Mouse (Mus musculus) megakaryocyte, embryonic 14.5 days (primary cell): ENCODE results near the gene Dixdc1. TPM values are rescaled to one million over a fixed set of nuclear protein-coding genes. Genes with fewer than 3 reads are reported as not detected.
A peak's percentile ranks its signal among the peaks of the same experiment; 100 is the strongest.

Experiments used
- H3K27me3 ChIP-seq: replicated peaks from 2 replicates; pipeline ENCODE3; 2012; ENCODE audit warnings: inconsistent platforms
- H3K36me3 ChIP-seq: replicated peaks from 2 replicates; pipeline ENCODE3; 2012; ENCODE audit warnings: low read length, inconsistent platforms, mixed read lengths
- H3K4me1 ChIP-seq: 2 replicates; pipeline ENCODE4 v1.6.1; 2012; ENCODE audit warnings: inconsistent platforms
- H3K4me3 ChIP-seq: replicated peaks from 2 replicates; pipeline ENCODE3; 2012; ENCODE audit warnings: moderate library complexity, mild to moderate bottlenecking, inconsistent platforms
- H3K9me3 ChIP-seq: 2 replicates; pipeline ENCODE4 v1.6.1; 2012; ENCODE audit warnings: inconsistent platforms
- FLI1 ChIP-seq: IDR thresholded peaks from 2 replicates; pipeline ENCODE4 v1.6.1; 2012; ENCODE audit warnings: low read length, inconsistent platforms, mixed read lengths
- GATA1 ChIP-seq: IDR thresholded peaks from 3 replicates; pipeline ENCODE4 v1.6.1; 2012; ENCODE audit warnings: mixed read lengths, low read length, inconsistent platforms, borderline replicate concordance
- polyA plus RNA-seq: library from polyadenylated mRNA; stranded (reverse); fragments of >175 nt; gene quantifications from 2 replicates; pipeline ENCODE4 v1.2.3, GENCODE M21; 2012; ENCODE audit warnings: low replicate concordance; ENCODE audit not compliant: insufficient read depth

The Dixdc1 gene
- polyA plus RNA-seq, 1 experiment: not detected

DNA sequence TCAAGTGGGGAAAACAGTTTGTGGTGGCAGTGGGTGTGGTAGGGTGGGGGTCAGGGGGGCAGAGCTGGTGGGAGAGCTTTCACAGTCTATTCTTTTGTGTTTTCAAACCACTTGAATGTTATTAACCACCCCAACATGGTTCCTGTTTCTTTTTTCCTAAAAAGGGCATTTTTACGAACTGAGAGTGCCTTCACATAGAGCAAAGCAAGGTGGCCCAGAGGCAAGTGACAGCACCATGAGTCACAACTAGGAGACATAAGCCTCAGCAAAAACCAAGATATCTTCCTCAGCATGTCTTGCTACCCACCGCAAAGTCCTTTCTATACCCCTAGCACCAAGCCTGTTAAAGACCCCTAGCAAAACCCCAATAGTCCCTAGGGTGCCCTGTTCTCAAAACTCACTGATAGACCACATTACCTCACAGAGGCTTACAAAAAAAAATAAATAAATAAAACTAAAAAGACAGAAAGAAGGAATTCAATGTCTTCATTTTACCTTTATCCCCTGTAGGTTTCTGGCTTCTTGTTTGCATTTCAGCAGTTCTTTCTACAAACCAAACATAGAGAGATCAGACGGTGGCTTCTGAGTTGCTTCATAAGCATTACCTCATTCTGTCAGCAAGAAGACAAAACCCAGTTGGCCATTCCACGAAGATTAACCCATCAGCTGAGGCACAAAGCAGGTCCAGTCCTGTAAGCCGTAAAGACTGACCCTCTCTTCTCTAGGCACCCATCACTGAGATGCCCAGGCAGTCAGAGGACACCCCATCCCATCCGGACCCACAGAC is 52.3 kb downstream of the Dixdc1 start:
- no peak overlapping the region for H3K4me3 ChIP-seq
- TF ChIP-seq GATA1 (no peak), FLI1 (no peak)
- no peaks in the 10 kb centered on the region for H3K36me3 ChIP-seq
- H3K4me1 ChIP-seq: peaks cover 3% of the 10 kb centered on the region; the same call in 1 of the 2 replicates
- peaks cover 28% of the 10 kb centered on the region for H3K27me3 ChIP-seq
- no peaks in the 10 kb centered on the region for H3K9me3 ChIP-seq

- H3K4me3 ChIP-seq: no peak overlapping the region
- H3K27me3 ChIP-seq: peaks cover 25% of the 10 kb centered on the region
- H3K9me3 ChIP-seq: no peaks in the 10 kb centered on the region
- H3K4me1 ChIP-seq: peaks cover 13% of the 10 kb centered on the region
- TF ChIP-seq GATA1 (no peak), FLI1 (no peak)
- no peaks in the 10 kb centered on the region for H3K36me3 ChIP-seq
These were observed 57.6 kb downstream of the Dixdc1 start for GRCm38 (mm10) chr9:50681727-50682126.

GRCm38 (mm10) chr9:50679406-50679805 is 59.9 kb downstream of the Dixdc1 start:
- no peaks in the 10 kb centered on the region for H3K36me3 ChIP-seq
- peaks cover 13% of the 10 kb centered on the region for H3K4me1 ChIP-seq
- no peak overlapping the region for H3K4me3 ChIP-seq
- H3K9me3 ChIP-seq: no peaks in the 10 kb centered on the region
- peaks cover 25% of the 10 kb centered on the region for H3K27me3 ChIP-seq
- TF ChIP-seq FLI1 (no peak), GATA1 (no peak)

DNA sequence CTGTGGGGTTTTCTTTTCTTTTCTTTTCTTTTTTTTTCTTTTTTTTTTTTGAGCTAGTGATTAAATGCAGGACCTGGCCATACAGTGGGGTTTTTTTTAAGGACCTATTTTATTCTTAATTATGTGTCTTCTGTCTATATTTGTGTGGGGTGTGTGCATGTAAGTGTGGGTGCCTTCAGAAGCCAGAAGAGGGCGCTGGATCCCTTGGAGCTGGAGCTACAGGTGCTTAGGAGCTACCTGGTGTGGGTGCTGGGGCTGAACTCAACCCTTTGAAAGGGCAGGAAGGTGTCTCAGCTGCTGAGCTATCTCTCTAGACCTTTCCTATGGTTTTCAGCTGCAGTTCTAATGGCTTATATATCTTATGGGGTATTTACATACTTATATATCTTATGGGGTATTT is 64.5 kb downstream of the Dixdc1 start:
- no peaks in the 10 kb centered on the region for H3K4me1 ChIP-seq
- H3K9me3 ChIP-seq: no peaks in the 10 kb centered on the region
- peaks cover 13% of the 10 kb centered on the region for H3K27me3 ChIP-seq
- no peak for TF ChIP-seq FLI1
- TF ChIP-seq GATA1: no peak
- no peaks in the 10 kb centered on the region for H3K36me3 ChIP-seq
- H3K4me3 ChIP-seq: no peak overlapping the region

DNA sequence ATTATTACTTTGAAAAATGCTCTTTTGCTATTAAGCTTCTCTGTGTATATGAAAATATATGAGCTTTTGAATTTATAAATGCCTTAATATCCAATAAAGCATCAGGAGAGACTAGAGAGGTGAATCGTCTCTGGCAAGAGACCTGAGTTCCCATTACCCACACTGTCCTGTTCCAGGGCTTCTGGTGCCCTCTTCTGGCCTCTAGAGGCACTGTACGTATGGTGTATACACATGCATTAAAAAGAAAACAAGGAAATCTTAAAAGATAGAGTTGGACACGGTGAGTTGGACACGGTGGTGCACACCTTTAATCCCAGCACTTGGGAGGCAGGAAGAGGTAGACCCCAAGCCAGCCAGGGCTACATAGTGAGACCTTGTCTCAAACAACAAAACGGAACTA is 68.6 kb downstream of the Dixdc1 start:
- H3K9me3 ChIP-seq: no peaks in the 10 kb centered on the region
- H3K4me1 ChIP-seq: no peaks in the 10 kb centered on the region
- H3K27me3 ChIP-seq: peaks cover 11% of the 10 kb centered on the region
- no peaks in the 10 kb centered on the region for H3K36me3 ChIP-seq
- TF ChIP-seq FLI1: no peak
- no peak for TF ChIP-seq GATA1
- peak overlapping the region; percentile 72 for H3K4me3 ChIP-seq

- H3K4me3 ChIP-seq: no peak overlapping the region
- H3K36me3 ChIP-seq: no peaks in the 10 kb centered on the region
- peaks cover 18% of the 10 kb centered on the region for H3K27me3 ChIP-seq
- TF ChIP-seq FLI1 (no peak), GATA1 (no peak)
- no peaks in the 10 kb centered on the region for H3K9me3 ChIP-seq
- H3K4me1 ChIP-seq: no peaks in the 10 kb centered on the region
These were observed 71.5 kb downstream of the Dixdc1 start for GRCm38 (mm10) chr9:50667579-50668498.

GRCm38 (mm10) chr9:50666442-50666841 is 72.9 kb downstream of the Dixdc1 start:
- Histone ChIP-seq H3K4me3 (no peak overlapping the region), H3K4me1 (no peaks in the 10 kb centered on the region), H3K9me3 (no peaks in the 10 kb centered on the region), H3K36me3 (no peaks in the 10 kb centered on the region), H3K27me3 (peaks cover 18% of the 10 kb centered on the region)
- TF ChIP-seq FLI1: no peak
- no peak for TF ChIP-seq GATA1

GRCm38 (mm10) chr9:50664826-50665225 is 74.5 kb downstream of the Dixdc1 start:
- TF ChIP-seq GATA1 (no peak), FLI1 (no peak)
- no peaks in the 10 kb centered on the region for H3K36me3 ChIP-seq
- no peaks in the 10 kb centered on the region for H3K9me3 ChIP-seq
- peaks cover 8% of the 10 kb centered on the region for H3K4me1 ChIP-seq
- H3K4me3 ChIP-seq: no peak overlapping the region
- H3K27me3 ChIP-seq: peaks cover 18% of the 10 kb centered on the region

GRCm38 (mm10) chr9:50660431-50660830 is 78.9 kb downstream of the Dixdc1 start:
- no peaks in the 10 kb centered on the region for H3K9me3 ChIP-seq
- peaks cover 5% of the 10 kb centered on the region for H3K27me3 ChIP-seq
- H3K4me3 ChIP-seq: peak overlapping the region; percentile 99
- no peak for TF ChIP-seq FLI1
- no peak for TF ChIP-seq GATA1
- H3K36me3 ChIP-seq: peaks cover 21% of the 10 kb centered on the region
- H3K4me1 ChIP-seq: peaks cover 20% of the 10 kb centered on the region
